Mouse (Mus musculus): ENCODE results near the gene Mmp25. TPM values are rescaled to one million over a fixed set of nuclear protein-coding genes. Genes with fewer than 3 reads are reported as not detected.

Mmp25 gene
- polyA plus RNA-seq, 1 experiment from 2014 or later, result 0.61 TPM

DNA sequence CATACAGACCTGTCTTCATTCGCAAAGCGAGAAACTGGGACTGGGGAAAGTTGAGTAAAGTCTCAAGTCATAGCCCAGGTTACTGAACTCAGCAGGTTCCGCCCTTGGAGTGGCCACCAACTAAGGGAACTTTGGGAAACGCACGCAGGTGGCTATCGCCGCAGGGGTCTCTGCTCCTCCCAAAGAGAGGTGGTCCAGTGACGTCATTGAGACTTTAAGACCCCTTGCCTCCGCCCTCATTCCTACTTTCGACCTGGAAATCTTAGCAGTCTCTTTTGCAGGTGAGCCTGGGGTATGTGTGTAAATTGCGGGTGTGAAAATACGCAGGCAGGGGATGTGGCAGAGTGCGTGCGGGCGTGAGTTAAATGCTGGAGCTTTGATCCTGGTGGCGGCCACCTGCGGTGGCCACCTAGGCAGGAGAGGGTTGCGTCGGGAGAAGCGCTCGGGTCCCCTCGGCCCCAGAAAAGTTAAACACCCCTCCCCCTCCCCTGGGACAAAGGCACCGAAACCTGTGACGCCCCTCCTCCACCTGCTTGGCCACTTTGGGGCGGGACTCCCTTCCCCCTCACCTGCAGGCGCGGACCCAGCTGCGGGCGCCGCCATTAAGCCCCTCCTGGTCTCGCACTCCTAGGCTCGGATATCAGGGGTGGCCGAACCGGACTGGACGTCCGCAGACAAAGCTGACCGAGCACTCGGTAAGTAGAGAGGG, 34.2 kb upstream of the Mmp25 start, which contains the start of gene Cldn6:
Gene Cldn6, plus strand, starts transcription at position 123 of the 709 bp plus-strand sequence.
- peak within 1 kb of the TSS; percentile 20; the same call in 1 of the 2 replicates for H3K4me2 ChIP-seq
- H3K4me3 ChIP-seq (ENCODE audit: low read depth, low read length), result no peak within 1 kb of the TSS
- H3K36me3 ChIP-seq (ENCODE audit: control insufficient read depth, insufficient read depth, low read length), result no peaks in the 10 kb centered on the region
- H3K9me3 ChIP-seq (ENCODE audit: control insufficient read depth, low read length), result no peaks in the 10 kb centered on the region
- H3K27ac ChIP-seq (ENCODE audit: low read depth, low read length), result no peak within 1 kb of the TSS
- DNase-seq (ENCODE audit: low spot score, missing footprints), result peak; percentile 85
- ATAC-seq (ENCODE audit: low FRiP score), result no peak
- 1% methylated on average over 38 of the region's 38 CpGs for WGBS
- peaks cover 76% of the 10 kb centered on the region for H3K27me3 ChIP-seq (ENCODE audit: control insufficient read depth, insufficient read depth, low read length)
- H3K4me1 ChIP-seq (ENCODE audit: control insufficient read depth, insufficient read depth, low read length), result peaks cover 24% of the 10 kb centered on the region
- H3K9ac ChIP-seq (ENCODE audit: low read length), result no peak within 1 kb of the TSS

DNA sequence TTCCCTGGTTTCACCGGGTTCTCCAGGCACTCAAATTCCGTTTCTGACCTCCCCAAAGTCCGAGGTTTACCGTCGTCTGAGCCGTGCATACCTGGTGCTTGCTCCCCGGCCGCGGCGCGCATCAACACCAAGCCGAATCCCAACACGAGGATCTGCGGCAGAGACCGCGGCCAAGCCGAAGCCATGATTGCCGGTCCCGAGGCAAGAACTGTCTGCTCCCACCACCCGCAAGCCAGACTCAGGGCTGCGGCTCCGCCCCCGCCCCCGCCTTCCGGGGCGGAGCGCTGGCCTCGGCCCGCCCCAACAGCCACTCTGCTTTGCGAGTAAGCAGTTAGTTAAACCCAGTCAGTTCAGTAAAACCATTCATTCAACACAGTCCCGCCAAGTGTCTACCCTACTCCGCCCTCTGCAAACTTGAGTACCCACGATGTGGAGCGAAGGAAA, 32.2 kb upstream of the Mmp25 start, which contains the start of gene Tnfrsf12a:
Gene Tnfrsf12a, minus strand, starts transcription at position 233 of the 444 bp plus-strand sequence.
- H3K4me1 ChIP-seq (ENCODE audit: control insufficient read depth, insufficient read depth, low read length), result peaks cover 24% of the 10 kb centered on the region
- WGBS, result under 1% methylated on average over 34 of the region's 34 CpGs
- H3K27ac ChIP-seq (ENCODE audit: low read depth, low read length), result no peak within 1 kb of the TSS
- ATAC-seq (ENCODE audit: low FRiP score), result peak; percentile 39
- peak within 1 kb of the TSS; percentile 94 for H3K4me2 ChIP-seq
- H3K4me3 ChIP-seq (ENCODE audit: low read depth, low read length), result peak within 1 kb of the TSS; percentile 48
- no peaks in the 10 kb centered on the region for H3K36me3 ChIP-seq (ENCODE audit: control insufficient read depth, insufficient read depth, low read length)
- peak; percentile 98 for DNase-seq (ENCODE audit: low spot score, missing footprints)
- H3K9ac ChIP-seq (ENCODE audit: low read length), result peak within 1 kb of the TSS; percentile 59
- H3K9me3 ChIP-seq (ENCODE audit: control insufficient read depth, low read length), result no peaks in the 10 kb centered on the region
- H3K27me3 ChIP-seq (ENCODE audit: control insufficient read depth, insufficient read depth, low read length), result peaks cover 59% of the 10 kb centered on the region

DNA sequence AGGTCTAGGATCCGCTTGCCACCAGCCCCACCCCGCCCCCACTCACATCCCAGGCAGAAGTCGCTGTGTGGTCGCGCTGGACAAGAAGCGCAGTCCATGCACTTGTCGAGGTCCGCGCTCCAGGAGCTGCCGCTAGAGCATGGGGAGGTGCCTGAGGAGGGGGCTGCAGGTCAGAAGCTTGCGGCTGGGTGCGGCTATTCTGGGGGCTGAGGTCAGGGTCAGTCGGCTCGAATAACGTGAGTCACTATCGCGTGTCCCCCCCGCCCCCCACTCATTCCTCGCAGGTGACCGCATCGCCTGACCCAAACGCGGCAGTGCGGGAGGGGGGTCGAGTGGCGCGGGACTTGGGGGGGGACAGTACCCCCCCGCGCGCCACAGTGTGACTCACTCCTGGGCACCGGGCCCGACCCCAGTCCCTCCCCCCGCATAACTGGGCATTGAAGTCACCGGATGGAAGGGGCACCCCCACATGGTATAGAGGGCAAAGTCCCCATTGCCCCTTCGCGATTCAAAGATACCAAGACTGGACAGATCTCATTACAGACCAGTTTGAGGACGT, 31.5 kb upstream of the Mmp25 start:
- H3K27ac ChIP-seq (ENCODE audit: low read depth, low read length), result no peak overlapping the region
- DNase-seq (ENCODE audit: low spot score, missing footprints), result no peak
- peak overlapping the region; percentile 94 for H3K4me2 ChIP-seq
- peak overlapping the region; percentile 59 for H3K9ac ChIP-seq (ENCODE audit: low read length)
- peak overlapping the region; percentile 48 for H3K4me3 ChIP-seq (ENCODE audit: low read depth, low read length)
- H3K27me3 ChIP-seq (ENCODE audit: control insufficient read depth, insufficient read depth, low read length), result peaks cover 54% of the 10 kb centered on the region
- H3K36me3 ChIP-seq (ENCODE audit: control insufficient read depth, insufficient read depth, low read length), result no peaks in the 10 kb centered on the region
- peaks cover 24% of the 10 kb centered on the region for H3K4me1 ChIP-seq (ENCODE audit: control insufficient read depth, insufficient read depth, low read length)
- ATAC-seq (ENCODE audit: low FRiP score), result no peak
- WGBS, result under 1% methylated on average over 34 of the region's 37 CpGs
- no peaks in the 10 kb centered on the region for H3K9me3 ChIP-seq (ENCODE audit: control insufficient read depth, low read length)

DNA sequence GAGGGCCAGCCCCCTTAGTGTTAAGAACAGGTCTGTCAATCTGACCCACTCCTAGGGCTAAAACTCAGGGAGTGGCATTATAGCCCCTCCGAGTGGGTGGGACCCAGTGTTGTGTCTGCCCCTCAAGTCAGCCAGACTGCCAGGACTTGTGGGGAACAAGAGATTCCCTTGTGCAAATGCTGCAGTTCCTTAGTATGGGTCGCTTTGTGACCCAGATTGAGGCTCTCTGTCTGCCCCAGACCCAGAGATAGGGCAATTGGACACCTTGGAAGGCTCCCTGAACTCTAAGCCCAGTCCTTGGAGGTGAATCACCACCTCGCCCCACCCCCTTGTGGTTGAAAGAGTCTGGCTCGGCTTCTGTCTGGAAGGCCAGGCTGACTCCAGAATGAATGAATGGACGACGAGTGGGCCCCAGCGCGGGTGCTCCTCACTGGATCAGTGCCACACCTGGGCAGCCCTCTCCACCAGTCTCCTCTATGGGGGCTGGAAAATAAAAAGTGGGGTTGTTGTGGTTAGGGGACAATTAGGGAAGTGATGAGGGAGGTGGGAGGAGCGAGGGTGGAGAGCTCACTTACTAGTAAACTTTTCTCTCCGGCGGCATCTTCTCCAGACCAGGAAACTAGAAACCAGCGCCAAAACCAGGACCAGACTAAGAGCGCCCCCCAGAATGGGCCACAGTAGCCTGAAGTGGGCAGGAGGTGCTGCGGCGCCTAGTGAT, 30.6 kb upstream of the Mmp25 start:
- Histone ChIP-seq H3K36me3 (ENCODE audit: control insufficient read depth, insufficient read depth, low read length) (no peaks in the 10 kb centered on the region), H3K4me3 (ENCODE audit: low read depth, low read length) (no peak overlapping the region), H3K27ac (ENCODE audit: low read depth, low read length) (no peak overlapping the region), H3K27me3 (ENCODE audit: control insufficient read depth, insufficient read depth, low read length) (peaks cover 46% of the 10 kb centered on the region), H3K4me1 (ENCODE audit: control insufficient read depth, insufficient read depth, low read length) (peaks cover 24% of the 10 kb centered on the region), H3K4me2 (peak overlapping the region; percentile 94; the same call in 1 of the 2 replicates), H3K9me3 (ENCODE audit: control insufficient read depth, low read length) (no peaks in the 10 kb centered on the region), H3K9ac (ENCODE audit: low read length) (no peak overlapping the region)
- DNase-seq (ENCODE audit: low spot score, missing footprints) (peak; percentile 88), ATAC-seq (ENCODE audit: low FRiP score) (no peak)
- WGBS, result 11% methylated on average over 15 of the region's 15 CpGs

DNA sequence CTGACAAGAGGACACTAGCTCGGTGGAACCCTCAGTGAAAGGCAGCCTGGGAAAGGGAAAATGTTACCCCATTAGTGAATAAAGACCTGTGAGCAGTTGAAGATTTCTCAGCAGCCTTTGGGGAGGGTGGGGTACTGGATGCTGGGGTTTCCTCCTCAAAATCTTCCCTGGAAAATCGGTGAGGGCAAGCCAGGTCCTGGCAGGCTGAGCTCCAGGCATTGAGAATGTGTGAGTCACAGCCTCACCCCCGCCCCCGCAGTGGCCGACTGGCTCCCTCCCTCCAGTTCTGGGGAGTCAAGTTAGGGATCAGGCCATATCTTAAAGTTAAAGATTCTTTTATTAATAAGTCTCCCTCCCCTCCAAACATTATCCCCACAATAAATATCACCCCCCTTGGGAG, 30.1 kb upstream of the Mmp25 start:
- DNase-seq (ENCODE audit: low spot score, missing footprints) (peak; percentile 81), ATAC-seq (ENCODE audit: low FRiP score) (no peak)
- Histone ChIP-seq H3K9me3 (ENCODE audit: control insufficient read depth, low read length) (no peaks in the 10 kb centered on the region), H3K4me2 (no peak overlapping the region), H3K27me3 (ENCODE audit: control insufficient read depth, insufficient read depth, low read length) (peaks cover 40% of the 10 kb centered on the region), H3K4me1 (ENCODE audit: control insufficient read depth, insufficient read depth, low read length) (peaks cover 24% of the 10 kb centered on the region), H3K9ac (ENCODE audit: low read length) (no peak overlapping the region), H3K27ac (ENCODE audit: low read depth, low read length) (no peak overlapping the region), H3K4me3 (ENCODE audit: low read depth, low read length) (no peak overlapping the region), H3K36me3 (ENCODE audit: control insufficient read depth, insufficient read depth, low read length) (no peaks in the 10 kb centered on the region)
- 43% methylated on average over 5 of the region's 5 CpGs for WGBS

DNA sequence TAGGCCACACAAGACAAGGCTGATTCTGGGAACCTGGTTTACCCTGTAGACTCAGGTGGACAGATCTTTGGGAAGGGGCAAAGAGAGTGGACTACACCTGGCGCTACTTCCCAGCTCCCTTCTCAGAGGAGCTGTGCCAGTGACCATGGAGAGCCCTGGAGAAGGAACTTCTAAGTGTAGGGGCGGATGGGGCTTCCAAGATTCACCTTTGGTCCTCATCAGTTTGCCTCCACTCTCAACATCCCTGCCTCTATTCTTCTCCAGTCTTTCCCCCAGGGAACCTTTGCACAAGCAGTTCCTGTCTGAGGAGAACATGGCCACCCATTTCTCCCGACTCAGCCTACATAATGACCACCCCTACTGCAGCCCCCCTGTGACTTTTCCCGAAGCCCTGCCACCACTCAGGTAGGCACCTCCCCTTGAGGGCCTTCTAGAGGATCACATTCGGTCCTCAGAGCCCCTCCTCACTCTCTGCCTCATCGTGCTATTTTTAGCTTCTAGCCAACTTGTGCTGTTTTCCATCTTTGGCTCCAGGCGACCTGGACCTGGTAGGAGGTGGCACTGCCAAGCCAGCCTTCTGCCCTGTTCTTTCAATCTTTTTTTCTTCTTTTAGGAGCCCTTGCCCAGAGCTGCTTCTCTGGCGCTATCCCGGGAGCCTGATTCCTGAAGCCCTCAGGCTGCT, 29.3 kb upstream of the Mmp25 start:
- Histone ChIP-seq H3K36me3 (ENCODE audit: control insufficient read depth, insufficient read depth, low read length) (no peaks in the 10 kb centered on the region), H3K9me3 (ENCODE audit: control insufficient read depth, low read length) (no peaks in the 10 kb centered on the region), H3K4me2 (peak overlapping the region; percentile 81), H3K27me3 (ENCODE audit: control insufficient read depth, insufficient read depth, low read length) (peaks cover 33% of the 10 kb centered on the region), H3K4me1 (ENCODE audit: control insufficient read depth, insufficient read depth, low read length) (peaks cover 22% of the 10 kb centered on the region), H3K27ac (ENCODE audit: low read depth, low read length) (no peak overlapping the region), H3K4me3 (ENCODE audit: low read depth, low read length) (peak overlapping the region; percentile 62), H3K9ac (ENCODE audit: low read length) (peak overlapping the region; percentile 70)
- ATAC-seq (ENCODE audit: low FRiP score) (0 out of 2 replicates have a peak, but pooled peaks have one; percentile 1), DNase-seq (ENCODE audit: low spot score, missing footprints) (no peak)
- 44% methylated on average over 9 of the region's 9 CpGs for WGBS

DNA sequence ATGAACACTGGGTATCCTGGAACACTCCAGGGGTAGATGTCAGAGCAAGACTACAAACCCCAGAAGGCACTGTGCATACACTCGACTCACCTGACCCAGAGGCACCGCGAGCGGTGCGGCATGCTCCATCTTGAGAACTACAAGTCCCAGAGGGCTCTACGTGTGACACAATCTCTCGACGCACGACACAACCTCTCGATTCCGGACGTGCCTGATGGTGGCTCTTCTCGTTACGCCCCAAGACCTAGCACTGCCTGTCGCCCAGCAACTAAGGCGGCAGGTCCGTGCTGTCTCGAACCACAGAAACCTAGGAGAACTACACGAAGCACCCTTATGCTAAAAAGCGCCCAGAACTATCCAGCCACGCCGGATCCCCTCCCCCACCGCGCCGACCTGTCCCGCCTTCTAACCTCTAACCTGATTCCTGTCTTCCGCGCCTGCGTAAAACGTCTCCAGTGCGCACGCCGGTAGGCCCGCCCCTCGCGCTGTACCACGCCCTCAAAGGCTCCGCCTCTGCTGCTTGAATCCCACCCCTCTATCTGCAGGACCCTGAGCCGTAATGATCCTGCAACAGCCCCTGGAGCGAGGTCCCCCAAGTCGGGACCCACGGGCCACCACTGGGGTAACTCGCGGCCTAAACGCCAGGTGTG, 28.5 kb upstream of the Mmp25 start, which contains the start of the genes Hcfc1r1 and Thoc6:
Gene Hcfc1r1, plus strand, starts transcription at position 173 of the 650 bp plus-strand sequence.
Gene Thoc6, minus strand, starts transcription at position 459 of the 650 bp plus-strand sequence.
- under 1% methylated on average over 45 of the region's 45 CpGs for WGBS
- DNase-seq (ENCODE audit: low spot score, missing footprints) (peak; percentile 98), ATAC-seq (ENCODE audit: low FRiP score) (peak; percentile 92)
- Histone ChIP-seq H3K4me2 (peak within 1 kb of the TSS; percentile 81), H3K9me3 (ENCODE audit: control insufficient read depth, low read length) (no peaks in the 10 kb centered on the region), H3K36me3 (ENCODE audit: control insufficient read depth, insufficient read depth, low read length) (no peaks in the 10 kb centered on the region; the same call in 1 of the 2 replicates), H3K4me3 (ENCODE audit: low read depth, low read length) (peak within 1 kb of the TSS; percentile 62), H3K27ac (ENCODE audit: low read depth, low read length) (no peak within 1 kb of the TSS), H3K9ac (ENCODE audit: low read length) (peak within 1 kb of the TSS; percentile 70), H3K4me1 (ENCODE audit: control insufficient read depth, insufficient read depth, low read length) (peaks cover 21% of the 10 kb centered on the region), H3K27me3 (ENCODE audit: control insufficient read depth, insufficient read depth, low read length) (peaks cover 24% of the 10 kb centered on the region)

DNA sequence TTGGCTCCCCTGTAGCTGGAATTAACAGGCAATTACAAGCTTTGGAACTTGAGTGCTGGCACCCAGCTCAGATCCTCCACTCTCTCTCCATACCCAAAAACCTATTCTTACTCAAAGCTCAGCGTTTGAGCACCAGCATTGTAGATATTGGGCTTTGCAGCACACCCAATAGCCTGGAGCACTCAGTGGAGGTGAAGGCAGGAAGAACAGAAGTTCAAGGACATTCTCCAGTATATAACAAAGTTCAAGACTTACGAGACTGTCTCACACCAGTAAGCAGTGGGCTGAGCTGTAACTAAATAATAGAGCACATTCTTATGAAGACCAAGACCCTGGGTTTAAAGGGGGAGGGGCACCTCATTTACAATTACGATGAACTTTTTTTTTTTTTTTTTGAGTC, 27.7 kb upstream of the Mmp25 start:
- peak overlapping the region; percentile 62; the same call in 1 of the 2 replicates for H3K4me3 ChIP-seq (ENCODE audit: low read depth, low read length)
- peaks cover 21% of the 10 kb centered on the region for H3K27me3 ChIP-seq (ENCODE audit: control insufficient read depth, insufficient read depth, low read length)
- no peaks in the 10 kb centered on the region for H3K9me3 ChIP-seq (ENCODE audit: control insufficient read depth, low read length)
- H3K27ac ChIP-seq (ENCODE audit: low read depth, low read length), result no peak overlapping the region
- WGBS, result 71% methylated on average over 3 of the region's 3 CpGs
- H3K36me3 ChIP-seq (ENCODE audit: control insufficient read depth, insufficient read depth, low read length), result no peaks in the 10 kb centered on the region; the same call in 1 of the 2 replicates
- H3K9ac ChIP-seq (ENCODE audit: low read length), result no peak overlapping the region
- peak overlapping the region; percentile 81; the same call in 1 of the 2 replicates for H3K4me2 ChIP-seq
- DNase-seq (ENCODE audit: low spot score, missing footprints), result no peak
- peaks cover 21% of the 10 kb centered on the region for H3K4me1 ChIP-seq (ENCODE audit: control insufficient read depth, insufficient read depth, low read length)
- no peak for ATAC-seq (ENCODE audit: low FRiP score)

All from midbrain, embryonic 11.5 days (tissue).